Mouse (Mus musculus) forebrain, embryonic 14.5 days (tissue): ENCODE results near the gene Ogn. TPM values are rescaled to one million over a fixed set of nuclear protein-coding genes. Genes with fewer than 3 reads are reported as not detected.

Experiments used
- ATAC-seq: fragments of 200-750 bp; cut with Nextera tagmentation; 2 replicates; pipeline ENCODE4 v1.8.0; 2017; ENCODE audit warnings: mild to moderate bottlenecking, moderate library complexity
- DNase-seq: peaks from one replicate; pipeline ENCODE4 v3.0.0-alpha.2; 2015; ENCODE audit warnings: low spot score
- H3K27ac ChIP-seq: fragments of 300-500 bp; sonication (generic); 2 replicates; pipeline ENCODE4 v1.5.1; 2014; ENCODE audit warnings: low read depth, mild to moderate bottlenecking, control low read depth, low read length, moderate library complexity
- H3K27me3 ChIP-seq: fragments of 300-500 bp; sonication (generic); replicated peaks from 2 replicates; pipeline ENCODE4 v1.6.1; 2014; ENCODE audit warnings: low read length, control low read depth, mixed read lengths; ENCODE audit not compliant: control insufficient read depth, insufficient read depth
- H3K36me3 ChIP-seq: fragments of 300-500 bp; sonication (generic); 2 replicates; pipeline ENCODE4 v1.6.1; 2014; ENCODE audit warnings: low read length, control low read depth; ENCODE audit not compliant: control insufficient read depth, insufficient read depth
- H3K4me1 ChIP-seq: fragments of 300-500 bp; sonication (generic); 2 replicates; pipeline ENCODE4 v1.6.1; 2014; ENCODE audit warnings: antibody characterized with exemption, low read length, control low read depth; ENCODE audit not compliant: control insufficient read depth, insufficient read depth
- H3K4me2 ChIP-seq: fragments of 300-500 bp; sonication (generic); 2 replicates; pipeline ENCODE4 v1.6.1; 2014; ENCODE audit warnings: mild to moderate bottlenecking, control low read depth, low read length
- H3K4me3 ChIP-seq: fragments of 300-500 bp; sonication (generic); 2 replicates; pipeline ENCODE4 v1.5.1; 2014; ENCODE audit warnings: low read depth, low read length, control low read depth
- H3K9ac ChIP-seq: fragments of 300-500 bp; sonication (generic); 2 replicates; pipeline ENCODE4 v1.6.1; 2014; ENCODE audit warnings: mild to moderate bottlenecking, low read length, control low read depth, moderate library complexity
- H3K9me3 ChIP-seq: fragments of 300-500 bp; sonication (generic); replicated peaks from 2 replicates; pipeline ENCODE4 v1.6.1; 2016; ENCODE audit warnings: low read length, control low read depth, mixed read lengths; ENCODE audit not compliant: control insufficient read depth
- WGBS: fragments of 180-500 bp; shearing (Covaris S2); extraction: QIAGEN DNeasy Blood & Tissue Kit; methylation state at CpG from one replicate; pipeline ENCODE4 v1.1.7; 2014; 5-methylcytosine and 5-hydroxymethylcytosine counted together
- polyA plus RNA-seq: library from polyadenylated mRNA; unstranded; fragments of >200 nt; fragmentation: Nextera tagmentation; extraction: Ambion mirVana; gene quantifications from 2 replicates; pipeline ENCODE4 v1.2.1, GENCODE M21; 2014

Ogn gene
- polyA plus RNA-seq, 1 experiment from 2014 or later, result 10.8 TPM

DNA sequence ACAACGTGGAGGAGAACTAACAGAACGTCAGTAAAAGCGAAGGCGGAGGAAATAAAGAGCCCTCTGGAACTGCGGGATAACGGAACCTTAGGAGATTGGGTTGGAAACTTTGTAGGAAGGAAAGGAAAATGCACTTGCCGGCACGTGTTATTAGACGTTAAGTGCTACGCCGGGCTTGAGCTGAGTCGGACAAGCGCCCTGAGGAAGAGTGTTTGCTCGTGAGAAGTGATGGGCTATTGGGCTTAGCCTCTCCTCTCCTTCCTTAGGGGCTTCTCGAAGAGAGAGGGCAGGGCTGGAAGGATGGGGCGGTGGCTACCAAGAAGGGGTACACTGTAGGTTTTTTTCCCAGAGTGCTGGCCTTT, 45.3 kb downstream of the Ogn start:
- H3K4me2 ChIP-seq, result peak overlapping the region; percentile 85
- H3K27me3 ChIP-seq, result no peaks in the 10 kb centered on the region
- H3K4me1 ChIP-seq, result peaks cover 3% of the 10 kb centered on the region; the same call in 1 of the 2 replicates
- peak; percentile 82 for ATAC-seq
- peak overlapping the region; percentile 63 for H3K9ac ChIP-seq
- no peak for DNase-seq
- H3K9me3 ChIP-seq, result no peaks in the 10 kb centered on the region
- 0% methylated on average over 16 of the region's 16 CpGs for WGBS
- H3K4me3 ChIP-seq, result peak overlapping the region; percentile 75
- H3K27ac ChIP-seq, result peak overlapping the region; percentile 27; the same call in 1 of the 2 replicates
- peaks cover 13% of the 10 kb centered on the region; the same call in 1 of the 2 replicates for H3K36me3 ChIP-seq

Other genes starting within 250 kb of the Ogn start
- gene Ippk, start 186.8 kb upstream of the Ogn start, polyA plus RNA-seq, result 12.6 and 16.5 TPM in 2 replicates
- gene Tes3-ps, start 114.7 kb upstream of the Ogn start, polyA plus RNA-seq, result 0.44 and 0.59 TPM in 2 replicates
- 0.80 and 1.2 TPM in 2 replicates for gene Ecm2, start 103.2 kb upstream of the Ogn start, polyA plus RNA-seq
- gene Aspn, start 63.6 kb upstream of the Ogn start, polyA plus RNA-seq, result 0.52 and 0.69 TPM in 2 replicates
- 0.22 and 0.93 TPM in 2 replicates for gene Omd, start 25.6 kb upstream of the Ogn start, polyA plus RNA-seq
- 17.0 and 20.0 TPM in 2 replicates for gene Cenpp, start 44.7 kb downstream of the Ogn start, polyA plus RNA-seq
- 22.4 and 23.6 TPM in 2 replicates for gene Nol8, start 45.0 kb downstream of the Ogn start, polyA plus RNA-seq
- gene Iars, start 74.1 kb downstream of the Ogn start, polyA plus RNA-seq, result 48.8 and 56.8 TPM in 2 replicates
- not detected in 2 replicates for gene Gm30302, start 191.0 kb downstream of the Ogn start, polyA plus RNA-seq